In genomic region chr14:86781553-86782273, GRCm38 (mm10) we compare ENCODE assay signal across 9 mouse cellular contexts.
A peak's percentile ranks its signal among the peaks of the same experiment; 100 is the strongest.
DNase-seq lines count a peak whose midpoint lies in the region; ATAC-seq lines count a peak whose summit lies in the region.
"Had no signal": no experiment of that assay in that cellular context is flagged by ENCODE, and none has a peak within 500 bp of the region (broad histone marks: within the 10 kb centered on the region; RNA-seq: fewer than 3 reads in every experiment).

No protein-coding gene starts in this region.

- no peak overlapping the region for H3K27ac ChIP-seq in midbrain, embryonic 11.5 days (ENCODE audit: low read depth, low read length)
- no peak overlapping the region for H3K27ac ChIP-seq in midbrain, embryonic 10.5 days (replicated peaks)
- H3K27ac ChIP-seq in forebrain, embryonic 14.5 days (ENCODE audit: low read depth, low read length) = no peak overlapping the region
- H3K27ac ChIP-seq: heart, embryonic 13.5 days had no signal

- H3K9ac ChIP-seq in midbrain, embryonic 11.5 days (ENCODE audit: low read length) = no peak overlapping the region
- H3K9ac ChIP-seq in forebrain, embryonic 14.5 days (ENCODE audit: low read length) = no peak overlapping the region
- H3K9ac ChIP-seq: heart, embryonic 13.5 days had no signal

- no peaks in the 10 kb centered on the region for H3K36me3 ChIP-seq in midbrain, embryonic 11.5 days (ENCODE audit: control insufficient read depth, insufficient read depth, low read length)
- H3K36me3 ChIP-seq in midbrain, embryonic 10.5 days = no peaks in the 10 kb centered on the region
- no peaks in the 10 kb centered on the region for H3K36me3 ChIP-seq in forebrain, embryonic 14.5 days (ENCODE audit: control insufficient read depth, insufficient read depth, low read length)
- H3K36me3 ChIP-seq: heart, embryonic 13.5 days had no signal

- 67% methylated on average over 6 of the region's 6 CpGs for WGBS in midbrain, embryonic 11.5 days
- WGBS in midbrain, embryonic 10.5 days = 72% methylated on average over 6 of the region's 6 CpGs
- WGBS in forebrain, embryonic 14.5 days = 63% methylated on average over 6 of the region's 6 CpGs

- H3K4me2 ChIP-seq in midbrain, embryonic 11.5 days = no peak overlapping the region
- no peak overlapping the region for H3K4me2 ChIP-seq in forebrain, embryonic 14.5 days (ENCODE audit: low read length)
- H3K4me2 ChIP-seq: heart, embryonic 13.5 days had no signal

- no peaks in the 10 kb centered on the region; the same call in 1 of the 2 replicates for H3K4me1 ChIP-seq in midbrain, embryonic 11.5 days (ENCODE audit: control insufficient read depth, insufficient read depth, low read length)
- peaks cover 3% of the 10 kb centered on the region for H3K4me1 ChIP-seq in midbrain, embryonic 10.5 days
- H3K4me1 ChIP-seq in forebrain, embryonic 14.5 days (ENCODE audit: control insufficient read depth, insufficient read depth, low read length) = no peaks in the 10 kb centered on the region

- H3K27me3 ChIP-seq in midbrain, embryonic 11.5 days (ENCODE audit: control insufficient read depth, insufficient read depth, low read length) = no peaks in the 10 kb centered on the region
- no peaks in the 10 kb centered on the region for H3K27me3 ChIP-seq in midbrain, embryonic 10.5 days (ENCODE audit: low read depth, poor library complexity, severe bottlenecking)
- no peaks in the 10 kb centered on the region for H3K27me3 ChIP-seq in forebrain, embryonic 14.5 days (replicated peaks; ENCODE audit: control insufficient read depth, insufficient read depth, low read length)
- H3K27me3 ChIP-seq: heart, embryonic 13.5 days had no signal

- peak; percentile 92 for DNase-seq in midbrain, embryonic 11.5 days (ENCODE audit: low spot score, missing footprints)
- DNase-seq in midbrain, embryonic 10.5 days (ENCODE audit: low spot score) = no peak
- peak; percentile 28 for DNase-seq in MEL-GATA-1-ER (ENCODE audit: extremely low read depth, low read depth)
- DNase-seq in c-Kit-positive CD71-negative TER-119-negative erythroid progenitor cells, embryonic 14.5 days (ENCODE audit: low read depth) = peak; percentile 35
- peak; percentile 84 for DNase-seq in forebrain, embryonic 14.5 days (ENCODE audit: low spot score)
- DNase-seq in kidney, postnatal 10 days = peak; percentile 36
- peak; percentile 72 for DNase-seq in lung, postnatal 36 days

- ATAC-seq in midbrain, embryonic 11.5 days (ENCODE audit: low FRiP score) = peak; percentile 80
- ATAC-seq in forebrain, embryonic 14.5 days = peak; percentile 77
- ATAC-seq in monocyte, adult 5-6 weeks (replicated peaks; ENCODE audit: insufficient number of reproducible peaks, low FRiP score, low TSS enrichment, poor library complexity, severe bottlenecking) = no peak

- no peak overlapping the region for H3K4me3 ChIP-seq in midbrain, embryonic 11.5 days (ENCODE audit: low read depth, low read length)
- no peak overlapping the region for H3K4me3 ChIP-seq in midbrain, embryonic 10.5 days
- no peak overlapping the region for H3K4me3 ChIP-seq in forebrain, embryonic 14.5 days (ENCODE audit: low read depth, low read length)
- H3K4me3 ChIP-seq: heart, embryonic 13.5 days had no signal

- no peaks in the 10 kb centered on the region for H3K9me3 ChIP-seq in midbrain, embryonic 11.5 days (ENCODE audit: control insufficient read depth, low read length)
- H3K9me3 ChIP-seq in midbrain, embryonic 10.5 days (replicated peaks) = no peaks in the 10 kb centered on the region
- H3K9me3 ChIP-seq in forebrain, embryonic 14.5 days (replicated peaks; ENCODE audit: control insufficient read depth, low read length) = no peaks in the 10 kb centered on the region
- H3K9me3 ChIP-seq: heart, embryonic 13.5 days had no signal
